Mouse (Mus musculus) CH12.LX (cell line): ENCODE results near the gene Aup1. TPM values are rescaled to one million over a fixed set of nuclear protein-coding genes. Genes with fewer than 3 reads are reported as not detected.

Experiments
- DNase-seq: peaks from one replicate; pipeline ENCODE4 v3.0.0-alpha.2; 2013; ENCODE audit errors: extremely low read depth
- H3K27ac ChIP-seq: 2 replicates; pipeline ENCODE4 v1.5.1; 2012; ENCODE audit warnings: low read depth, mild to moderate bottlenecking, control low read depth, moderate library complexity; ENCODE audit not compliant: insufficient read depth
- H3K27me3 ChIP-seq: replicated peaks from 2 replicates; pipeline ENCODE3; 2012; ENCODE audit warnings: inconsistent platforms
- H3K36me3 ChIP-seq, 2 experiments: replicated peaks in 1 of 2; 2 replicates each; pipeline versions ENCODE3 to v1.6.1; 2012; ENCODE audit warnings: inconsistent platforms in 1 of 2, low read length in 1 of 2, mild to moderate bottlenecking in 1 of 2, mixed read lengths in 1 of 2, moderate library complexity in 1 of 2; ENCODE audit not compliant: control insufficient read depth in 1 of 2, insufficient read depth in 1 of 2
- H3K4me1 ChIP-seq, 2 experiments: 2 replicates each; pipeline ENCODE4 v1.6.1; 2012; ENCODE audit warnings: inconsistent platforms in 1 of 2, moderate library complexity in 1 of 2; ENCODE audit not compliant: insufficient read depth in 2 of 2, control insufficient read depth in 1 of 2
- H3K4me2 ChIP-seq: 2 replicates; pipeline ENCODE4 v1.6.1; 2012; ENCODE audit warnings: low read depth, mild to moderate bottlenecking, control low read depth; ENCODE audit not compliant: poor library complexity, insufficient read depth, severe bottlenecking
- H3K4me3 ChIP-seq, 3 experiments: fragments of 150-350 bp in 1 of 3; sonication (generic) in 1 of 3; replicated peaks in 1 of 3; 2 replicates each; pipeline versions ENCODE3 to v1.5.1; 2011 to 2012; ENCODE audit warnings: low read depth in 2 of 3, low read length in 2 of 3, mild to moderate bottlenecking in 2 of 3, moderate library complexity in 2 of 3, control low read depth in 1 of 3, improper control_type of control experiment in 1 of 3, inconsistent platforms in 1 of 3, mixed read lengths in 1 of 3; ENCODE audit not compliant: poor library complexity in 1 of 3
- H3K79me2 ChIP-seq: replicated peaks from 2 replicates; pipeline ENCODE4 v1.6.1; 2012; ENCODE audit warnings: mild to moderate bottlenecking, moderate library complexity; ENCODE audit not compliant: control insufficient read depth, poor library complexity, insufficient read depth, severe bottlenecking; ENCODE audit errors: extremely low read depth
- H3K9ac ChIP-seq: 2 replicates; pipeline ENCODE4 v1.6.1; 2012; ENCODE audit warnings: low read depth, mild to moderate bottlenecking, control low read depth, moderate library complexity; ENCODE audit not compliant: insufficient read depth
- H3K9me3 ChIP-seq: replicated peaks from 2 replicates; pipeline ENCODE3; 2012; ENCODE audit warnings: low read length, inconsistent platforms, mixed read lengths
- BHLHE40 ChIP-seq: IDR thresholded peaks from 2 replicates; pipeline ENCODE4 v1.6.1; 2011; ENCODE audit warnings: mild to moderate bottlenecking, low read depth, low read length, improper control_type of control experiment
- CHD1 ChIP-seq: IDR thresholded peaks from 2 replicates; pipeline ENCODE4 v1.6.1; 2012; ENCODE audit warnings: low read depth, low read length, improper control_type of control experiment, inconsistent platforms
- HCFC1 ChIP-seq: IDR thresholded peaks from 2 replicates; pipeline ENCODE4 v1.6.1; 2012; ENCODE audit warnings: low read depth, mild to moderate bottlenecking, inconsistent platforms, low read length, improper control_type of control experiment
- IRF4 ChIP-seq: IDR thresholded peaks from 2 replicates; pipeline ENCODE4 v1.6.1; 2014; ENCODE audit warnings: low read depth, mild to moderate bottlenecking, inconsistent platforms, low read length, improper control_type of control experiment
- JUND ChIP-seq: conservative IDR thresholded peaks from 2 replicates; pipeline ENCODE4 v1.6.1; 2011; ENCODE audit warnings: low read depth, low read length, improper control_type of control experiment
- KAT2A ChIP-seq: IDR thresholded peaks from 2 replicates; pipeline ENCODE4 v1.6.1; 2012; ENCODE audit warnings: low read length, improper control_type of control experiment, inconsistent platforms; ENCODE audit not compliant: insufficient replicate concordance
- MAFK ChIP-seq: IDR thresholded peaks from 2 replicates; pipeline ENCODE4 v1.6.1; 2011; ENCODE audit warnings: low read length, improper control_type of control experiment; ENCODE audit not compliant: insufficient replicate concordance
- MXI1 ChIP-seq: IDR thresholded peaks from 2 replicates; pipeline ENCODE4 v1.6.1; 2011; ENCODE audit warnings: mild to moderate bottlenecking, low read depth, low read length, improper control_type of control experiment
- NELFE ChIP-seq: IDR thresholded peaks from 2 replicates; pipeline ENCODE4 v1.6.1; 2011; ENCODE audit warnings: low read depth, low read length, improper control_type of control experiment
- NRF1 ChIP-seq: IDR thresholded peaks from 2 replicates; pipeline ENCODE4 v1.6.1; 2014; ENCODE audit warnings: low read depth, mild to moderate bottlenecking, inconsistent platforms, low read length, improper control_type of control experiment, moderate library complexity
- SIN3A ChIP-seq: IDR thresholded peaks from 2 replicates; pipeline ENCODE4 v1.6.1; 2012; ENCODE audit warnings: low read length, improper control_type of control experiment, inconsistent platforms
- TCF12 ChIP-seq: IDR thresholded peaks from 2 replicates; pipeline ENCODE4 v1.6.1; 2014; ENCODE audit warnings: low read depth, mild to moderate bottlenecking, inconsistent platforms, low read length, improper control_type of control experiment
- USF1 ChIP-seq: IDR thresholded peaks from 2 replicates; pipeline ENCODE4 v1.6.1; 2014; ENCODE audit warnings: low read depth, mild to moderate bottlenecking, inconsistent platforms, low read length, improper control_type of control experiment
- USF2 ChIP-seq: conservative IDR thresholded peaks from 2 replicates; pipeline ENCODE4 v1.6.1; 2011; ENCODE audit warnings: low read depth, low read length, improper control_type of control experiment
- ZMIZ1 ChIP-seq: IDR thresholded peaks from 2 replicates; pipeline ENCODE4 v1.6.1; 2012; ENCODE audit warnings: low read depth, mild to moderate bottlenecking, inconsistent platforms, low read length, improper control_type of control experiment
- ZNF384 ChIP-seq: IDR thresholded peaks from 2 replicates; pipeline ENCODE4 v1.6.1; 2012; ENCODE audit warnings: low read depth, low read length, improper control_type of control experiment, inconsistent platforms
- dilution Hi-C: fragments of 300-500 bp; cut with MboI; formaldehyde crosslinking; loops from 2 replicates; pipeline ENCODE4 v1.14.3; 2020; ENCODE audit warnings: low sequenced_read_pairs; ENCODE audit not compliant: extremely low pct_unique_long_range_greater_than_20kb, extremely low pct_ligation_motif_present
- in situ Hi-C: fragments of 300-500 bp; cut with MboI; formaldehyde crosslinking; loops from 3 replicates; pipeline ENCODE4 v1.14.3; 2019; ENCODE audit warnings: low sequenced_read_pairs, low pct_ligation_motif_present, low pct_unique_long_range_greater_than_20kb, mixed read lengths
- polyA plus RNA-seq: library from polyadenylated mRNA; unstranded; fragments of >175 nt; gene quantifications from 2 replicates; pipeline ENCODE4 v1.2.1, GENCODE M21; 2012; ENCODE audit warnings: low read depth; ENCODE audit not compliant: insufficient read length
- total RNA-seq, 2 experiments: library from RNA; depleted of rRNA; stranded (reverse); fragments of 300-350 nt in 1 of 2; fragments of >200 nt in 1 of 2; gene quantifications; 2 replicates each; pipeline ENCODE4 v1.2.3; 2012 to 2014

The Aup1 gene
- total and polyA plus RNA-seq, 3 experiments: 119 to 324 (median 240) TPM

- Histone ChIP-seq H3K27me3 (no peaks in the 10 kb centered on the region), H3K4me1 (peaks cover 7 to 21% of the 10 kb centered on the region in 2 experiments; a peak in 3 of 4 replicates), H3K4me3 (no peak overlapping the region), H3K9ac (no peak overlapping the region), H3K36me3 (peaks cover 11 to 38% of the 10 kb centered on the region in 2 experiments), H3K79me2 (no peaks in the 10 kb centered on the region), H3K4me2 (no peak overlapping the region)
- no peak for DNase-seq
- dilution Hi-C loops: no loop called here
- in situ Hi-C loops: no loop called here
- no peak for TF ChIP-seq USF2
- TF ChIP-seq NELFE: no peak
- no peak for TF ChIP-seq ZNF384
- TF ChIP-seq JUND: no peak
- no peak for TF ChIP-seq USF1
- TF ChIP-seq SIN3A: no peak
- TF ChIP-seq KAT2A: no peak
- TF ChIP-seq MAFK: no peak
- no peak for TF ChIP-seq IRF4
- TF ChIP-seq, all 38 proteins: peak for 0
- H3K27ac ChIP-seq: no peak overlapping the region
- no peaks in the 10 kb centered on the region for H3K9me3 ChIP-seq
Observed at GRCm38 (mm10) chr6:83083497-83083896, 29.2 kb downstream of the Aup1 start.

DNA sequence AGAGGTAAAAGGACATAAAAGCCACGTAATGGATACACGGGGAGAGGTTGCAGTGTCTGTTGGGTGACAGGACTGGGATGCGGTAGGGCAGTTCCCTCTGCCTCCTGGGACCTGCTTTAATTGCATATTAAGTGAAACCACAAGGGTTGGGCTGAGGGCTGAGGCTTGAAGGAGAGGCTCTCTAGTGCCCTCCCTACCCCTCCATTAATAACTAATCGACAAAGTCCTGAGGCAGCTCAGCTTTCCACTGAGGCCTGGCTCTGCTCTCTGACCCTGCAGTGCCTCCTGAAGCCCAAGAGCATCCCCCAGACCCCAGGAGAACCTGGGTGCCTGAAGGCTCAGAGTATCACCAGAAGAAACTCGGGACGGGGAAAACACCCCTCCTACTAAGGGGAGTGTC lies 30.2 kb downstream of the Aup1 start:
- dilution Hi-C loops (no loop called here), in situ Hi-C loops (no loop called here)
- no peak overlapping the region for H3K4me3 ChIP-seq
- peak; percentile 11 for DNase-seq
- H3K9ac ChIP-seq: no peak overlapping the region
- H3K79me2 ChIP-seq: no peaks in the 10 kb centered on the region
- peaks cover 6 to 14% of the 10 kb centered on the region in 2 experiments; a peak in 3 of 4 replicates for H3K4me1 ChIP-seq
- no peak overlapping the region for H3K4me2 ChIP-seq
- TF ChIP-seq TCF12 (no peak), SIN3A (no peak), CHD1 (no peak), MXI1 (no peak), BHLHE40 (no peak), IRF4 (no peak), NRF1 (no peak), HCFC1 (no peak), ZMIZ1 (no peak)
- H3K27ac ChIP-seq: no peak overlapping the region
- H3K9me3 ChIP-seq: no peaks in the 10 kb centered on the region
- H3K27me3 ChIP-seq: no peaks in the 10 kb centered on the region
- peaks cover 11 to 38% of the 10 kb centered on the region in 2 experiments for H3K36me3 ChIP-seq
